Mouse (Mus musculus): ENCODE results near the gene Zfyve1. TPM values are rescaled to one million over a fixed set of nuclear protein-coding genes. Genes with fewer than 3 reads are reported as not detected.
"Not testable (repeated sequence)": the region's sequence is repeated elsewhere in the genome, so short reads cannot be mapped to it uniquely, and the experiment has no call there.

The Zfyve1 gene
- polyA plus RNA-seq (2015; fragmentation: Nextera tagmentation; extraction: Ambion mirVana): 35.6 and 41.4 TPM in 2 replicates

GRCm38 (mm10) chr12:83597025-83597501 is at the start of gene Zfyve1:
Gene Zfyve1 (minus strand): TSS chr12:83597222.
- H3K9ac ChIP-seq (replicated peaks; ENCODE audit: low read depth, low read length): peak within 1 kb of the TSS; percentile 97
- peak within 1 kb of the TSS; percentile 92 for H3K4me2 ChIP-seq (ENCODE audit: low read length)
- H3K4me1 ChIP-seq (replicated peaks; ENCODE audit: control insufficient read depth, insufficient read depth, low read length): peaks cover 33% of the 10 kb centered on the region
- peak within 1 kb of the TSS; percentile 87 for H3K4me3 ChIP-seq (replicated peaks; ENCODE audit: low read length)
- 1% methylated on average over 28 of the region's 28 CpGs for WGBS
- no peaks in the 10 kb centered on the region for H3K27me3 ChIP-seq (replicated peaks; ENCODE audit: control insufficient read depth, insufficient read depth, low read length)
- no peaks in the 10 kb centered on the region for H3K9me3 ChIP-seq (ENCODE audit: control insufficient read depth, low read length)
- ATAC-seq: peak; percentile 100
- H3K36me3 ChIP-seq (ENCODE audit: control insufficient read depth, insufficient read depth): peaks cover 14% of the 10 kb centered on the region
- H3K27ac ChIP-seq (ENCODE audit: low read length): peak within 1 kb of the TSS; percentile 92

- no peaks in the 10 kb centered on the region for H3K4me1 ChIP-seq (replicated peaks; ENCODE audit: control insufficient read depth, insufficient read depth, low read length)
- WGBS: 97% methylated on average over 1 of the region's 1 CpGs
- no peaks in the 10 kb centered on the region for H3K9me3 ChIP-seq (ENCODE audit: control insufficient read depth, low read length)
- peaks cover 28% of the 10 kb centered on the region for H3K36me3 ChIP-seq (ENCODE audit: control insufficient read depth, insufficient read depth)
- no peak overlapping the region for H3K27ac ChIP-seq (ENCODE audit: low read length)
- no peak overlapping the region for H3K4me3 ChIP-seq (replicated peaks; ENCODE audit: low read length)
- no peaks in the 10 kb centered on the region for H3K27me3 ChIP-seq (replicated peaks; ENCODE audit: control insufficient read depth, insufficient read depth, low read length)
- no peak overlapping the region for H3K9ac ChIP-seq (replicated peaks; ENCODE audit: low read depth, low read length)
- H3K4me2 ChIP-seq (ENCODE audit: low read length): no peak overlapping the region
- ATAC-seq: no peak
These were observed 46.1 kb upstream of the Zfyve1 start for GRCm38 (mm10) chr12:83643116-83643515.

- 87% methylated on average over 2 of the region's 2 CpGs for WGBS
- Histone ChIP-seq H3K4me1 (replicated peaks; ENCODE audit: control insufficient read depth, insufficient read depth, low read length) (no peaks in the 10 kb centered on the region), H3K9ac (replicated peaks; ENCODE audit: low read depth, low read length) (no peak overlapping the region)
These were observed 44.2 kb upstream of the Zfyve1 start for GRCm38 (mm10) chr12:83641233-83641632.

GRCm38 (mm10) chr12:83633807-83634206 is 36.8 kb upstream of the Zfyve1 start:
- Histone ChIP-seq H3K9me3 (ENCODE audit: control insufficient read depth, low read length) (no peaks in the 10 kb centered on the region), H3K36me3 (ENCODE audit: control insufficient read depth, insufficient read depth) (peaks cover 8% of the 10 kb centered on the region), H3K27me3 (replicated peaks; ENCODE audit: control insufficient read depth, insufficient read depth, low read length) (no peaks in the 10 kb centered on the region), H3K4me2 (ENCODE audit: low read length) (peak overlapping the region; percentile 17; the same call in 1 of the 2 replicates), H3K4me1 (replicated peaks; ENCODE audit: control insufficient read depth, insufficient read depth, low read length) (peaks cover 5% of the 10 kb centered on the region; the same call in 1 of the 2 replicates), H3K9ac (replicated peaks; ENCODE audit: low read depth, low read length) (no peak overlapping the region), H3K4me3 (replicated peaks; ENCODE audit: low read length) (no peak overlapping the region), H3K27ac (ENCODE audit: low read length) (no peak overlapping the region)
- 50% methylated on average over 2 of the region's 2 CpGs for WGBS
- ATAC-seq: no peak

More at GRCm38 (mm10) chr12:83641233-83641632, 44.2 kb upstream of the Zfyve1 start:
- Histone ChIP-seq H3K9me3 (ENCODE audit: control insufficient read depth, low read length) (no peaks in the 10 kb centered on the region), H3K27ac (ENCODE audit: low read length) (no peak overlapping the region), H3K27me3 (replicated peaks; ENCODE audit: control insufficient read depth, insufficient read depth, low read length) (no peaks in the 10 kb centered on the region), H3K4me2 (ENCODE audit: low read length) (no peak overlapping the region), H3K4me3 (replicated peaks; ENCODE audit: low read length) (no peak overlapping the region), H3K36me3 (ENCODE audit: control insufficient read depth, insufficient read depth) (peaks cover 25% of the 10 kb centered on the region)
- no peak for ATAC-seq

GRCm38 (mm10) chr12:83632680-83633025 is 35.6 kb upstream of the Zfyve1 start:
- Histone ChIP-seq H3K4me2 (ENCODE audit: low read length) (peak overlapping the region; percentile 77), H3K9me3 (ENCODE audit: control insufficient read depth, low read length) (no peaks in the 10 kb centered on the region), H3K4me3 (replicated peaks; ENCODE audit: low read length) (peak overlapping the region; percentile 100), H3K27me3 (replicated peaks; ENCODE audit: control insufficient read depth, insufficient read depth, low read length) (no peaks in the 10 kb centered on the region), H3K27ac (ENCODE audit: low read length) (peak overlapping the region; percentile 96), H3K9ac (replicated peaks; ENCODE audit: low read depth, low read length) (peak overlapping the region; percentile 96), H3K4me1 (replicated peaks; ENCODE audit: control insufficient read depth, insufficient read depth, low read length) (peaks cover 5% of the 10 kb centered on the region; the same call in 1 of the 2 replicates), H3K36me3 (ENCODE audit: control insufficient read depth, insufficient read depth) (peaks cover 8% of the 10 kb centered on the region)
- peak; percentile 30; the same call in 1 of the 2 replicates for ATAC-seq
- under 1% methylated on average over 20 of the region's 20 CpGs for WGBS

GRCm38 (mm10) chr12:83631743-83632679 is 35.0 kb upstream of the Zfyve1 start:
- Histone ChIP-seq H3K27ac (ENCODE audit: low read length) (peak overlapping the region; percentile 96), H3K9me3 (ENCODE audit: control insufficient read depth, low read length) (no peaks in the 10 kb centered on the region), H3K4me2 (ENCODE audit: low read length) (peak overlapping the region; percentile 77), H3K4me1 (replicated peaks; ENCODE audit: control insufficient read depth, insufficient read depth, low read length) (peaks cover 5% of the 10 kb centered on the region; the same call in 1 of the 2 replicates), H3K36me3 (ENCODE audit: control insufficient read depth, insufficient read depth) (peaks cover 2% of the 10 kb centered on the region; the same call in 1 of the 2 replicates), H3K9ac (replicated peaks; ENCODE audit: low read depth, low read length) (peak overlapping the region; percentile 96), H3K4me3 (replicated peaks; ENCODE audit: low read length) (peak overlapping the region; percentile 100), H3K27me3 (replicated peaks; ENCODE audit: control insufficient read depth, insufficient read depth, low read length) (no peaks in the 10 kb centered on the region)
- WGBS: under 1% methylated on average over 64 of the region's 68 CpGs
- ATAC-seq: peak; percentile 100

- H3K4me1 ChIP-seq (replicated peaks; ENCODE audit: control insufficient read depth, insufficient read depth, low read length); ATAC-seq; H3K27me3 ChIP-seq (replicated peaks; ENCODE audit: control insufficient read depth, insufficient read depth, low read length); H3K36me3 ChIP-seq (ENCODE audit: control insufficient read depth, insufficient read depth); H3K9me3 ChIP-seq (ENCODE audit: control insufficient read depth, low read length): not testable (repeated sequence)
- H3K4me2 ChIP-seq (ENCODE audit: low read length): peak within 1 kb of the TSS; percentile 77
- peak within 1 kb of the TSS; percentile 70 for H3K9ac ChIP-seq (replicated peaks; ENCODE audit: low read depth, low read length)
- WGBS: no CpG with 5 or more reads among the region's 5 CpGs
- peak within 1 kb of the TSS; percentile 100 for H3K4me3 ChIP-seq (replicated peaks; ENCODE audit: low read length)
- H3K27ac ChIP-seq (ENCODE audit: low read length): peak within 1 kb of the TSS; percentile 96
These were observed 33.9 kb upstream of the Zfyve1 start, which contains the start of gene Rbm25 for GRCm38 (mm10) chr12:83630936-83631335. Gene Rbm25 (plus strand): TSS chr12:83631236.

GRCm38 (mm10) chr12:83624321-83624720 is 27.3 kb upstream of the Zfyve1 start:
- Histone ChIP-seq H3K27me3 (replicated peaks; ENCODE audit: control insufficient read depth, insufficient read depth, low read length) (no peaks in the 10 kb centered on the region), H3K9me3 (ENCODE audit: control insufficient read depth, low read length) (no peaks in the 10 kb centered on the region), H3K36me3 (ENCODE audit: control insufficient read depth, insufficient read depth) (no peaks in the 10 kb centered on the region), H3K27ac (ENCODE audit: low read length) (no peak overlapping the region), H3K4me2 (ENCODE audit: low read length) (no peak overlapping the region), H3K4me3 (replicated peaks; ENCODE audit: low read length) (no peak overlapping the region), H3K9ac (replicated peaks; ENCODE audit: low read depth, low read length) (no peak overlapping the region), H3K4me1 (replicated peaks; ENCODE audit: control insufficient read depth, insufficient read depth, low read length) (no peaks in the 10 kb centered on the region)
- no peak for ATAC-seq
- WGBS: 82% methylated on average over 1 of the region's 1 CpGs

GRCm38 (mm10) chr12:83622031-83622755 is 25.2 kb upstream of the Zfyve1 start:
- Histone ChIP-seq H3K27ac (ENCODE audit: low read length) (no peak overlapping the region), H3K4me3 (replicated peaks; ENCODE audit: low read length) (no peak overlapping the region), H3K36me3 (ENCODE audit: control insufficient read depth, insufficient read depth) (no peaks in the 10 kb centered on the region), H3K9me3 (ENCODE audit: control insufficient read depth, low read length) (no peaks in the 10 kb centered on the region), H3K27me3 (replicated peaks; ENCODE audit: control insufficient read depth, insufficient read depth, low read length) (no peaks in the 10 kb centered on the region), H3K4me1 (replicated peaks; ENCODE audit: control insufficient read depth, insufficient read depth, low read length) (no peaks in the 10 kb centered on the region), H3K9ac (replicated peaks; ENCODE audit: low read depth, low read length) (no peak overlapping the region), H3K4me2 (ENCODE audit: low read length) (no peak overlapping the region)
- no peak for ATAC-seq
- WGBS: 78% methylated on average over 6 of the region's 6 CpGs
